Mouse (Mus musculus) right cerebral cortex, adult 2 months (tissue): ENCODE data around the gene Brms1l.

ENCODE experiments used
- DNase-seq, 2 experiments: peaks; one replicate each; pipeline ENCODE4 v3.0.0; 2021 to 2022; ENCODE audit warnings: low spot score in 2 of 2

The Brms1l gene

DNA sequence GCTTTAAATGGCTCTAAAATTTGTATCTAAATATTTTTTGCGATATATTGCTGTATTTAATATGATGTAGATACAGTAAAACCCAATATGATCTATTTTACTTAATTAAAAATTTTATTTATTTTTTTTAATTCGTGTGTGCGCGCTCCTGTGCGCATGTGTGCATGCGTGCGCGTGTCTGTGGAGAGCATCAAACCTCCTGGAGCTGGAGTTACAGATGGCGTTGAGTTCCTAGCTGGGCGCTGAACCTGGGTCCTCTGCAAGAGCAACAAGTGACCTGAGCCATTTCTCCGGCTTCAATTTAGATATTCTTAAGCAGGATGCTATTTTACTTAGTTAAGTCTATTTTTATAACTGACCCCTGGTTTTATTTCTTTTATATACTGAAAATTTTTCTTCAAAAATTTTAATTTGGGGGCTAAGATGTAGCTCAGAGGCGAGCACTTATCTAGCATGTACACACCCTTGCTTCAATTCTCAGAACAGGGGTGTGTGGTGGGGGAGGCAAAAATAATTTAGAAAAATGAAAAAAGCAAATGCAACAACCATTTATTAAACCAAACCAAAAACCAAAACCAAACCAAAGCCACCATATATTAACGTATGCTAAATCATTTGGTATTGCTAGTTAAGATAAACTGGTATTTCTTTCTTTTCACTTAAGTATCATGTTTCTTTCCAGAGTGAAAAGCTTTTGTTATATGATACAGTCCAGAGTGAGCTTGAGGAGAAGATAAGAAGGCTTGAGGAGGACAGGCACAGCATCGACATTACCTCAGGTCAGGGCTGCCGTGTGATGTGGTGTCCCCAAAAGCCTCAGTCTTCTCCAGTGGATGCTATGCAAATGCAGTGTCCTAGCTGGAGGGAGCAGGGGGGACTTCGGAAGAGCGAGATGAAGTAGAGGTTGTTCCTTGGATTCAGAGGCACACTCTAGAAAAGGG is 23.6 kb downstream of the Brms1l start:
- DNase-seq, result no peak

- DNase-seq, result no peak
Observed at GRCm38 (mm10) chr12:55860631-55861030, 24.5 kb downstream of the Brms1l start.

DNA sequence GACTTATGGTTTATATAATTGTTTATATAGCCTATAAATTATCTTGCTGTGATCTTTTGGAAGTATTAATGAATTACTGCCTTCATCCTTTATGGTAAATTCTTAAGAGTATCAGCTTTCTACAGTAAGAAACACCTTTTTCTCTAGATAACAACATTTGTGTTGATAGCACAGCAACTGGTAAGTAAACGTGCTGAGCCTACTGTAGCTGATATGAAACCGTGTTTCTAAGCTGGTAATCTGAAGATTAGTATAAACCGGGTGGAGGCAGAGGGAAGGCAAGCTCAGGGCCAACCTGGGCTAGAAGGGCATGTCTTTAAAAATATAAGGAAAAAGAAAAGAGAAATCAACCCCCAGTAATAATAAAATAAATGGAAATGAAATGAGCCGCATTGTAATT is 31.6 kb downstream of the Brms1l start:
- DNase-seq, result no peak

DNA sequence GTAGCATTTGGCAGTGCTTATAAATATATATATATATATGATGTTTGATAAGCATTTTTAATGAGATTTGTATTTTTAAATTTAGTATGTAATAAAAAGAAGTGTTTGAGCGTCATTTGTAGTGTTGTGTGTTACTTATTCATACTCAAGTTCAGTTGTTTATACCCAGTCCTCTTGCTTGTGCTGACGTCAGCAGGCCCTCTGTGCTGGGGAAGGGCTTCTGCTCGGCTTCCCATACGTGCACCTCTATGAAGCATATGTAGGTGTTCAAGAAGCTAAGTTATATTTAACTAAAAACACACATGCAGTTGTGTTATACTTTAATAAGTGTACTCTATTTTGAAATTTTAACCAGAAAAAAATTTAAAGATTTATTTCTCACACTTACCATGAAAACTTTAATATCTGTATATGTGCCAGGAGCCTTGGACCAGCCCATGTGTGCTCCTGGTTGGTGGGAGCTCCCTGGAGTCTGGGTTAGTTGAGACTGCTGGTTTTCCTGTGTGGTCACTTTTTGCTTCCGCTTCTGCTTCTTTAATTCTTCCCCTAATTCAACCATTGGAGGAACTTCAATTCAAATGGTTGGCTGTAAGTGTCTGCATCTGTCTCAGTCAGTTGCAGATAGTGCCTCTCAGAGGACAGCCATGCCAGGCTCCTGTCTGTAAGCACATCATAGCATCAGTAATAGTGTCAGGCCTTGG is 33.6 kb downstream of the Brms1l start:
- no peak for DNase-seq

- DNase-seq, result no peak
Observed at GRCm38 (mm10) chr12:55885449-55885848, 49.3 kb downstream of the Brms1l start.

- peak; percentile 44 to 57 for DNase-seq
Observed at GRCm38 (mm10) chr12:55888570-55888969, 52.4 kb downstream of the Brms1l start.

- DNase-seq, result no peak
Observed at GRCm38 (mm10) chr12:55904801-55905200, 68.7 kb downstream of the Brms1l start.

- no peak for DNase-seq
Observed at GRCm38 (mm10) chr12:55912138-55912537, 76.0 kb downstream of the Brms1l start.

DNA sequence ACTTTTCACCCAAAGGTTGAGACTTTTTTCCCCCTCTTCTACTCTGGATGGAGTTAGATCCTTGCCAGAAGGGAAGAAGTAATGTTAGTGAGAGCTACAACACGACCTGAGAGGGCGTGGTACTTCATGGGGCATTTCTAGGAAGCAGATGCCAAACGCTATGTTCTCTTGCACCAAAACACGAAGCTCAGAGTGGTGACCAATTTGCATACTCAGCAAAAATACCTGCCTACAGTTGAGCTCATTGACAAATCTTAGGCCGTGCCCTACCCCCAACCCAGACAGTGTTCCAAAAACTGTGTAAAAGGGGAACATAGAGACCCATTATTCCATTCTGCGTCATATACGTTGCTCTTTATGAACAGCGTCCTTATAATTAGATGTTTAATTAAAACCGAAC is 77.1 kb downstream of the Brms1l start:
- DNase-seq, result no peak

GRCm38 (mm10) chr12:55916250-55916649 is 80.1 kb downstream of the Brms1l start:
- no peak for DNase-seq

DNA sequence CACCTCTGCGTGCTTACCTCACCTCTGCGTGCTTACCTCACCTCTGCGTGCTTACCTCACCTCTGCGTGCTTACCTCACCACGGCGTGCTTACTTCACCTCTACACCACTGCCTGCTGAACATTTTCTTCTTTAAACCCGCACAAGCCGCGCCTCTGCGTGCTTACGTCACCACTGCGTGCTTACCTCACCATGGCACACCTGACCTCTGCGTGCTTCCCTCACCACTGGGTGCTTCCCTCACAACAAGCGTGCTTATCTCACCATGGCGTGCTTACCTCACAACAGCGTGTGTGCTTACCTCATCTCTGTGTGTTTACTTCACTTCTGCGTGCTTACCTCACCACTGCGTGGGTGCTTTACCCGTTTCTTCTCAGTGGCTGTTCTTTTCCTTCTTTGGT is 80.9 kb downstream of the Brms1l start:
- no peak for DNase-seq
